Mouse (Mus musculus) spleen, postnatal 0 days (tissue): ENCODE data around the gene Mgll. TPM values are rescaled to one million over a fixed set of nuclear protein-coding genes. Genes with fewer than 3 reads are reported as not detected.

Experiments used
- polyA plus RNA-seq: library from polyadenylated mRNA; unstranded; fragments of >200 nt; fragmentation: Nextera tagmentation; extraction: Ambion mirVana; gene quantifications from 2 replicates; pipeline ENCODE4 v1.2.1, GENCODE M21; 2015

Gene Mgll
- polyA plus RNA-seq = 105 and 111 TPM in 2 replicates

GRCm38 (mm10) chr6:88724313-88725195 is at the start of gene Mgll:
Mgll (plus strand) TSS chr6:88724412.

GRCm38 (mm10) chr6:88841781-88842689 is 117.8 kb downstream of the Mgll start, which contains the start of gene Abtb1:
Abtb1 (minus strand) TSS chr6:88841984.

GRCm38 (mm10) chr6:88874868-88875508 is 150.8 kb downstream of the Mgll start, which contains the start of gene Podxl2:
Podxl2 (minus strand) TSS chr6:88875044.

Other genes with a start within 250 kb of the Mgll start
- 77.2 and 85.7 TPM in 2 replicates for gene Sec61a1, start 205.5 kb upstream of the Mgll start, polyA plus RNA-seq
- 1.3 and 2.4 TPM in 2 replicates for gene Kbtbd12, start 86.5 kb upstream of the Mgll start, polyA plus RNA-seq
- 77.5 and 88.3 TPM in 2 replicates for gene Abtb1, start 117.6 kb downstream of the Mgll start, polyA plus RNA-seq
- gene Podxl2, start 150.6 kb downstream of the Mgll start, polyA plus RNA-seq = 11.8 and 20.1 TPM in 2 replicates
- 125 and 144 TPM in 2 replicates for gene Mcm2, start 174.4 kb downstream of the Mgll start, polyA plus RNA-seq
- gene Tpra1, start 177.8 kb downstream of the Mgll start, polyA plus RNA-seq = 56.3 and 61.7 TPM in 2 replicates